Mouse (Mus musculus): ENCODE data around the gene Gm38431. TPM values are rescaled to one million over a fixed set of nuclear protein-coding genes. Genes with fewer than 3 reads are reported as not detected.

The Gm38431 gene
- total and polyA plus RNA-seq, 2 experiments from 2014 or later = 0.43 to 0.44 TPM

GRCm38 (mm10) chr9:21124837-21125236 lies 33.0 kb upstream of the Gm38431 start:
- H3K4me3 ChIP-seq (ENCODE audit: low read depth, low read length) = no peak overlapping the region
- no peak for TF ChIP-seq CTCF (IDR thresholded peaks at IDR 0.05; ENCODE audit: low read depth)
- DNase-seq = no peak
- no peak overlapping the region for H3K9ac ChIP-seq
- no peak for ATAC-seq
- no peak overlapping the region for H3K27ac ChIP-seq (ENCODE audit: low read depth, low read length)
- H3K4me2 ChIP-seq (ENCODE audit: low read depth) = no peak overlapping the region
- H3K36me3 ChIP-seq (ENCODE audit: insufficient read depth) = peaks cover 42% of the 10 kb centered on the region
- H3K27me3 ChIP-seq (ENCODE audit: insufficient read depth, low read length) = no peaks in the 10 kb centered on the region
- WGBS = 81% methylated on average over 5 of the region's 5 CpGs
- no peaks in the 10 kb centered on the region for H3K4me1 ChIP-seq (ENCODE audit: insufficient read depth)
- H3K9me3 ChIP-seq (ENCODE audit: low read length) = no peaks in the 10 kb centered on the region

GRCm38 (mm10) chr9:21121483-21121882 lies 29.7 kb upstream of the Gm38431 start:
- ATAC-seq (no peak), DNase-seq (no peak)
- Histone ChIP-seq H3K4me2 (ENCODE audit: low read depth) (no peak overlapping the region), H3K4me3 (ENCODE audit: low read depth, low read length) (no peak overlapping the region), H3K9me3 (ENCODE audit: low read length) (no peaks in the 10 kb centered on the region), H3K27ac (ENCODE audit: low read depth, low read length) (no peak overlapping the region), H3K9ac (no peak overlapping the region), H3K4me1 (ENCODE audit: insufficient read depth) (no peaks in the 10 kb centered on the region), H3K27me3 (ENCODE audit: insufficient read depth, low read length) (no peaks in the 10 kb centered on the region), H3K36me3 (ENCODE audit: insufficient read depth) (peaks cover 38% of the 10 kb centered on the region)
- 88% methylated on average over 16 of the region's 16 CpGs for WGBS
- TF ChIP-seq CTCF (IDR thresholded peaks at IDR 0.05; ENCODE audit: low read depth) = no peak

GRCm38 (mm10) chr9:21117073-21117472 lies 25.3 kb upstream of the Gm38431 start:
- H3K4me1 ChIP-seq (ENCODE audit: insufficient read depth) = no peaks in the 10 kb centered on the region
- no peaks in the 10 kb centered on the region for H3K9me3 ChIP-seq (ENCODE audit: low read length)
- ATAC-seq (no peak), DNase-seq (no peak)
- H3K4me3 ChIP-seq (ENCODE audit: low read depth, low read length) = no peak overlapping the region
- H3K9ac ChIP-seq = no peak overlapping the region
- H3K4me2 ChIP-seq (ENCODE audit: low read depth) = no peak overlapping the region
- WGBS = 81% methylated on average over 6 of the region's 6 CpGs
- no peaks in the 10 kb centered on the region for H3K27me3 ChIP-seq (ENCODE audit: insufficient read depth, low read length)
- no peak for TF ChIP-seq CTCF (IDR thresholded peaks at IDR 0.05; ENCODE audit: low read depth)
- no peak overlapping the region for H3K27ac ChIP-seq (ENCODE audit: low read depth, low read length)
- peaks cover 20% of the 10 kb centered on the region for H3K36me3 ChIP-seq (ENCODE audit: insufficient read depth)

GRCm38 (mm10) chr9:21115105-21115504 lies 23.3 kb upstream of the Gm38431 start:
- DNase-seq (no peak), ATAC-seq (no peak)
- Histone ChIP-seq H3K9ac (no peak overlapping the region), H3K4me3 (ENCODE audit: low read depth, low read length) (no peak overlapping the region), H3K27me3 (ENCODE audit: insufficient read depth, low read length) (no peaks in the 10 kb centered on the region), H3K27ac (ENCODE audit: low read depth, low read length) (no peak overlapping the region), H3K9me3 (ENCODE audit: low read length) (no peaks in the 10 kb centered on the region), H3K4me2 (ENCODE audit: low read depth) (no peak overlapping the region), H3K4me1 (ENCODE audit: insufficient read depth) (no peaks in the 10 kb centered on the region), H3K36me3 (ENCODE audit: insufficient read depth) (peaks cover 7% of the 10 kb centered on the region; the same call in 1 of the 2 replicates)
- WGBS = 89% methylated on average over 8 of the region's 8 CpGs
- no peak for TF ChIP-seq CTCF (IDR thresholded peaks at IDR 0.05; ENCODE audit: low read depth)

- WGBS = 86% methylated on average over 7 of the region's 7 CpGs
- H3K27ac ChIP-seq (ENCODE audit: low read depth, low read length) = no peak overlapping the region
- TF ChIP-seq CTCF (IDR thresholded peaks at IDR 0.05; ENCODE audit: low read depth) = no peak
- H3K4me2 ChIP-seq (ENCODE audit: low read depth) = no peak overlapping the region
- no peaks in the 10 kb centered on the region for H3K9me3 ChIP-seq (ENCODE audit: low read length)
- no peak for DNase-seq
- H3K4me1 ChIP-seq (ENCODE audit: insufficient read depth) = no peaks in the 10 kb centered on the region
- H3K9ac ChIP-seq = no peak overlapping the region
- H3K36me3 ChIP-seq (ENCODE audit: insufficient read depth) = peaks cover 3% of the 10 kb centered on the region; the same call in 1 of the 2 replicates
- ATAC-seq = no peak
- H3K27me3 ChIP-seq (ENCODE audit: insufficient read depth, low read length) = no peaks in the 10 kb centered on the region
- no peak overlapping the region for H3K4me3 ChIP-seq (ENCODE audit: low read depth, low read length)
Measured at GRCm38 (mm10) chr9:21114190-21114589, 22.4 kb upstream of the Gm38431 start.

- no peak overlapping the region for H3K4me2 ChIP-seq (ENCODE audit: low read depth)
- H3K9ac ChIP-seq = no peak overlapping the region
- no peak for ATAC-seq
- no peak for DNase-seq
- H3K27ac ChIP-seq (ENCODE audit: low read depth, low read length) = no peak overlapping the region
- no peak for TF ChIP-seq CTCF (IDR thresholded peaks at IDR 0.05; ENCODE audit: low read depth)
- no peak overlapping the region for H3K4me3 ChIP-seq (ENCODE audit: low read depth, low read length)
- WGBS = 89% methylated on average over 6 of the region's 6 CpGs
- H3K9me3 ChIP-seq (ENCODE audit: low read length) = no peaks in the 10 kb centered on the region
- H3K27me3 ChIP-seq (ENCODE audit: insufficient read depth, low read length) = no peaks in the 10 kb centered on the region
- H3K4me1 ChIP-seq (ENCODE audit: insufficient read depth) = no peaks in the 10 kb centered on the region
- peaks cover 3% of the 10 kb centered on the region; the same call in 1 of the 2 replicates for H3K36me3 ChIP-seq (ENCODE audit: insufficient read depth)
Measured at GRCm38 (mm10) chr9:21113751-21114150, 22.0 kb upstream of the Gm38431 start.

- TF ChIP-seq CTCF (IDR thresholded peaks at IDR 0.05; ENCODE audit: low read depth) = no peak
- Histone ChIP-seq H3K9ac (no peak overlapping the region), H3K9me3 (ENCODE audit: low read length) (no peaks in the 10 kb centered on the region), H3K27ac (ENCODE audit: low read depth, low read length) (no peak overlapping the region), H3K4me3 (ENCODE audit: low read depth, low read length) (no peak overlapping the region), H3K27me3 (ENCODE audit: insufficient read depth, low read length) (no peaks in the 10 kb centered on the region), H3K4me1 (ENCODE audit: insufficient read depth) (no peaks in the 10 kb centered on the region), H3K4me2 (ENCODE audit: low read depth) (no peak overlapping the region), H3K36me3 (ENCODE audit: insufficient read depth) (peaks cover 7% of the 10 kb centered on the region; the same call in 1 of the 2 replicates)
- 44% methylated on average over 23 of the region's 23 CpGs for WGBS
- DNase-seq (no peak), ATAC-seq (no peak)
Measured at GRCm38 (mm10) chr9:21107607-21108237, 15.9 kb upstream of the Gm38431 start.

All from forebrain, postnatal 0 days (tissue).